Mouse (Mus musculus) T-helper 17 cell (primary cell): Measurements from ENCODE around the gene Adamts14.

ENCODE experiments used
- in situ Hi-C, 2 experiments: fragments of 300-600 bp; cut with MboI, MseI; formaldehyde crosslinking; loops; 1 replicate in 1 of 2; 2 replicates in 1 of 2; pipeline ENCODE4 v1.15.1; 2025; ENCODE audit warnings: high pct_unique_total_duplicates in 2 of 2

Adamts14 gene

GRCm38 (mm10) chr10:61273081-61273843 lies at the start of gene Adamts14:
Adamts14 (minus strand) TSS chr10:61273438.
- in situ Hi-C loops: no loop called here

DNA sequence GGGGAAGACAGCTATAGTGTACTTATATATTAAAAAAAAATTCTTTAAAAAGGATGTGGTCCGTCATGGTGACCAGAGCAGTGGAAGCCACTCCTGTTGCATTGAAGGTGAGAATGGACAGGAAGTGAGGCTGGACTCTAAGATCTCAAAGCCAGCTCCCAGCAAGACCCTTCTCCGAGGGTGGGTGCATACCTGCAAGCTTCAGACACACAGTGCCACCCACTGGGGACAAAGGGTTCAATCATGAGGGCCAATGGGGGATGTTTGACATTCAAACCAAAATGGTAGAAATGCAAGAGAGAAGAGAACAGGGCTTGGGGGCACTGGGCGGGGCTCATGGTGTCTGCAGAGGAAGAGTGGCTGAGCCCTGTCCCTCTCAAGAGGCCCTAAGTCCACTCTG lies 45.3 kb upstream of the Adamts14 start:
- in situ Hi-C loops: no loop called here

DNA sequence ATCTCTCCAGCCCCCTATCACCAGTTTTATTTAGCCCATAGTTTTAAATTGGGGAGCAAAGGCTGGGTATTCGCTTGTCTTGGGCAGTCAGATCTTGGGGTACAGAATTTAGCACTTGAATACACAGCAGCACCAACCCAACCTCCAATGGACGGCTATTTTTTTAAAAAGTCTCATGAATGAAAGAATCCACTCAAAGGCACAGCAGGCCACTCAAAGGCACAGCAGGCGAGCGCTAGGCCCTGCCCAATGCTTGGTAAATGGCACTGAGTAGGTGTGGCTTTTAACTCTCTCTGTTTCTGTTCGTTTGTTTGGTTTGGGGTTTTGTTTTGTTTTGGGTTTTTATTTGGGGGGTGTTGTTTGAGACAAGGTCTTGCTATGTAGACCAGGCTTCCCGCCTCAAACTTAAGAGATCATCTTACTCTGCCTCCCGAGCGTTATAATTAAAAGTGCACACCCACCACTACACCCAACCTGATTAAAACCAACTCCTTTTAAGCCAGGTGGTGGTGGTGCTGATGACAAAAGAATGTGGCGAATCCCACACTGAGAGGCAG lies 42.2 kb upstream of the Adamts14 start:
- in situ Hi-C loops: no loop called here

DNA sequence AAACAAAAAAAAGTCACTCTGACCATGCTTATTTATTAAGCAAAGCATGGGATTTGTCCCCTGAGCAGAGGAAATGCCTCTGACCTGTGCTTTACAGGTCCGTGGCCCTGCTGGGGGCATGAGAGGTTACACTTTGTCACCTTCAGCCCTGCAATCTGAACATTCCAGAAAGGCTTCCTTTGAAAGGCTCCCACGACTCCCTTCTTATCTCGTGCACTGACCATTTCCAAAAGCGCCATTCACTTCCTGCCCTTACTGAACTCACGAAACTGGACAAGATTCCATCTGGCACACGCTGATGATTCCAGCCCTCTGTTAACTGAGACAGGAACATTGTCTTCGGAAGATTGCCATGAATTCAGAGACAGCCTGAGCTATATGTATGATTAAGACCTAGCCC lies 40.5 kb upstream of the Adamts14 start:
- in situ Hi-C loops: no loop called here

DNA sequence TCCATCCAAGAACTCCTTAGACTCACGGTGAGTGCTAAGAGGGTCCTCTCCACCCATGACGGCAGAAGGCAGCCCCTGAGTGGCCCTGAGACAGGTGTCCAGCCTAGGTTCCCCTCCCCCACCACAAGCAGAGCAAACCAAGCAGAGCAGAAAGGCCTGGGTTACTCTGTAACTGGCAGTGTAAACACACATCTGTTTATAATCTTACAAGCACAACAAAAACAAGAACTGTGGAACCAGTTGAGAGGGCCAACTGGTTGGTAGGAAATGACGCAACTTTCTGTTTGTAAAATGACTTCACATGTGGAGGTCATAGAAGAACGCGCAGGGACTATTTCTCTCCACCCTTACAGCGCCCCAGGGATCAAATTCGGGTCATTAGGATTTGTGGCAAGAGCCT lies 39.5 kb upstream of the Adamts14 start:
- in situ Hi-C loops: no loop called here

- in situ Hi-C loops: no loop called here
Observed at GRCm38 (mm10) chr10:61312159-61312558, 38.9 kb upstream of the Adamts14 start.

GRCm38 (mm10) chr10:61308706-61309320 lies 35.6 kb upstream of the Adamts14 start:
- in situ Hi-C loops: no loop called here

- in situ Hi-C loops: no loop called here
Observed at GRCm38 (mm10) chr10:61305928-61306590, 32.8 kb upstream of the Adamts14 start.

GRCm38 (mm10) chr10:61304046-61304445 lies 30.8 kb upstream of the Adamts14 start:
- in situ Hi-C loops: no loop called here

DNA sequence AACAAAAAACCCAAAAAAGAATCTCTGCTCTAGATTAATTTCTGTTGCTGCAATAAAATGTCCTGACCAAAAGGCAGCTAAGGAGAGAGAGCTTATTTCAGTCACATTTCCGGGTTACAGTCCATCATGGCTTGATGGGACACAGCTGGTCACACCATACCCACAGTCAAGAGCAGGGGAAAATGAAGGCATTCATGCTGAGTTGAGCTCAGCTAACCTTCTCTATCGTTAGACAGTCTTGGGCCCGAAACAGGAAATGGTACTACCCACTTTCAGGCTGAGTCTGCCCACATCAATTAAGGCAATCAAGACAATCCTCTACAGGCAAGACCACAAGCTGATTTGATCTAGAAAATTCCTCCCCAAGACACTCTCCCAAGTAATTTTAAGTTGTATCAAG lies 27.8 kb upstream of the Adamts14 start:
- in situ Hi-C loops: no loop called here

DNA sequence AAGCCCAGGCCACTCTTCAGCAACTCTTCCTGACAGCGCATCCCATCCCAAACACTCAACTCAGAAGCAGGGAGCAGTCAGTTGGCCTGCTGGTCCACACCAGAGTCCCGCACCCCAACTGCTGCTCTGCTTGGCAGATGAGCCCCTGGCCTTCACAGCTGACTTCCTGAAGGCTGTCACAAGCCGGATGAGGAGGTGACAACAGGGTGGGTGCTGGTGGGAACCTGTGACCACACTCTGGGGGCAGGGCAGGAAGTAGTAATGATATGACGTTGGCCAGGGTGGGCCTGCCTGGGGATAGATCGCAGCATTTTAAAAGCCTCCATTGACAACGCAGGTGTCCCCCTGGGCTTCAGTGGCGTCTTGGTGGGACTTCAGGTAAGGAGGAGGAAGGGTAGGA lies 24.2 kb upstream of the Adamts14 start, which contains the start of gene Prf1:
Gene Prf1, plus strand, starts transcription at position 357 of the 400 bp plus-strand sequence.
- in situ Hi-C loops: no loop called here

DNA sequence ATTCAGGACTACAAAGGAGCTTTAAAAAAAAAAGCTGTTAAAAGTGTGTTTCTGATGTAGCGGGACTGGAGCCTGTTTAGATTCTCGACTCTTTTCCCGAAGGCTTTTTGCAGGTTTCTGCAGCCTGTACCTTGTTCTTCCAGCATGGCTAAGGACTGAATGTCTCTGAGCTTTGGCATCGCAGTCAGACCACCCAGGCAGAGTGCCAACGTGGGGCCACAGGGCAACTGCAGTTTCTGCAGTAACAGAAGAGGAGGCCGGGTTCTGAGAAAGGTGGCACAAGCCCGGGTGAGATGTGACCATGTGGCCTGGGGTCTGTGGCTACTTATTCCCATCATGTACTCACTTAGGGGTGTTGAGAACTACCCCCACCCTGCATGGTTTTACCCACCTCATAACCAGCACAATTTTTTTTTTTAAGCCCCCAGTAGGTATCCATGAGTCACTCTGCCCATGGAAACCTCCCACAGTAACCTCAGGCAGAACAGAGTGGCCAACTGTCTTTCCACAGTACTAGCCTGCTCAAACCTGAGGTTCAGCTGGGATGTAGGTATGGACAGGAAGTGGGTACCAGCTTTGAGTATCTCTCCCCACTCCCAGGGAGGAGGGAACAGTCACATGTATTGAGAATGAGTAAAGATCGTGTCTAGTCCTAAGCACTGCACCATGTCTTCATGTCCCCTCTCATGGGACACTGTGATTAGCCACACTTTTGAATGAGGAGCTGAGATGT lies 23.6 kb upstream of the Adamts14 start:
- in situ Hi-C loops: no loop called here

- in situ Hi-C loops: no loop called here
Observed at GRCm38 (mm10) chr10:61294242-61294641, 21.0 kb upstream of the Adamts14 start.

DNA sequence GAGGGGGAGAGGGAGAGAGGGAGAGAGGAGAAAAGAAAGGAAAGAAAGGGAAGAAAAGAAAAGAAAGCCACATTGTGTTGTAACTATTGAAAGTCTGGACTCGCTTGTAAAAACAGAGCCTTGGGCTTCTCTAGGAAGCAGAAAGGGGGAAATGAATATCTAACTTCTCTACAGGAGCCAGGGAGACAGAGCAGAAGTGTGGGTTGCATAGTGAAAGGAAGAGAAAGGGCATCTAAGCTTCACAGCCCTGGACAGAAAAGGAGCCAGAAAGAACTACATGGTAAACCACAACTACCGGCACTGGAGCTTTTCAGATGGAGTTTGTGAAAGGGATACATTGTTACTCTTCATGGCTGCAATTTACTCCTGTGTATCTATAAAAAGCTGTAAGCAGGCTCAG lies 17.2 kb upstream of the Adamts14 start:
- in situ Hi-C loops: no loop called here

GRCm38 (mm10) chr10:61290016-61290415 lies 16.8 kb upstream of the Adamts14 start:
- in situ Hi-C loops: no loop called here

DNA sequence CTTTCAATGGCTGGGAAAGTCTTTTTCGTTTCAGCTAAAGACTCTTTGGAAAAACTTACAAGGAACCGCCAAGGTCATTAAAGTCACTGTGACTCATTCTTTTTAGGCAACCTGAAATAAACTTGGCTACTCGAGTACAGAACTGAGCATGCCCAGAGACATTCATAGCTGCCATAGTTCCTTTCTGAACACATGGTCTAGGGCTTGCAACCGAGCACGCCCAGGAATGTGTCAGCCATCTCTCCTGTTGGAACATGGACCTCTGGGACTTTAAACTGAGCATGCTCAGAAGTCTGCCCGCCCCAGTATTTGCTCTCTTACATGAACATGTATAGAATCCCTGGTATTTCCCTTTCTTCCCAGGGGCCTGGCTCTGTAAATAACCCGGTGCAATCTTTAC lies 13.0 kb upstream of the Adamts14 start:
- in situ Hi-C loops: no loop called here

DNA sequence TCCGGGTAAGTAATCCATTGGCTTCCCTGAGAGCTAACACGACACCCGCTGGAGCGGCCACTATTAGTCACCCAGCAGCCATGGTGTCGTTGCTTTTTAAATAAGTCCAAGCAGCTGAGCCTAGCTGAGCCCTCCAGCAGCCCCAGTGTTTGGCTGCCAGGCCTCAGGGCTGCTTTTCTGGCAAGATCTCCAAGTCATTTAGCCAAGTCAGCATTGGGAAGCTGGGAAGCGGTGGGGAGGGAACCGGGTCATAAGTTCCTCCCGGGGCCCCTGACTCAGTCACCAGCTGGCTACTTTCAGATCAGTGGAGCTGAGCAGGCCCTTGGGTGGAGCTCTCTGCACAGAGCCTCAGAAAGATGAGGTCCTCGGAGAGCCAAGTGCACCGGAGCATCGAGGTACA lies 12.0 kb upstream of the Adamts14 start:
- in situ Hi-C loops: no loop called here

DNA sequence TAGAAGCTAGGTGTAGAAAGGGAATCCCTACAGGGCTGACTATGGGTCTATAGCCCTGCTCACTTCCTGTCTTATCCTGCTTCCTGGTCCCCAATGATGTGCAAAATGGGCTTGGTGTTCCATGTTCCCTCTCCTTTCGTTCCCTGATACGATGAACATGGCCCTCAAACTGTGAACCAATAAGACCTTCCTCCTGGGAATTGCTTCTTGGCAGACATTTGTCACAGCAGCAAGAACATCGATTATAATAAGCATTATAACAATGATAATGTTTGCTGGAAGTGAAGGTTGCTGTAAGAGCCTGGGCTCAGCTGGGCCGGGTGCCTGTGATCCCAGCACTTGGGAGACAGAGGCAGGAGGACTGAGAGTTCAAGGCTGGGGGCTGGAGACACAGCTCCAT lies 11.1 kb upstream of the Adamts14 start:
- in situ Hi-C loops: no loop called here

- in situ Hi-C loops: no loop called here
Observed at GRCm38 (mm10) chr10:61281115-61281514, 7.9 kb upstream of the Adamts14 start.

DNA sequence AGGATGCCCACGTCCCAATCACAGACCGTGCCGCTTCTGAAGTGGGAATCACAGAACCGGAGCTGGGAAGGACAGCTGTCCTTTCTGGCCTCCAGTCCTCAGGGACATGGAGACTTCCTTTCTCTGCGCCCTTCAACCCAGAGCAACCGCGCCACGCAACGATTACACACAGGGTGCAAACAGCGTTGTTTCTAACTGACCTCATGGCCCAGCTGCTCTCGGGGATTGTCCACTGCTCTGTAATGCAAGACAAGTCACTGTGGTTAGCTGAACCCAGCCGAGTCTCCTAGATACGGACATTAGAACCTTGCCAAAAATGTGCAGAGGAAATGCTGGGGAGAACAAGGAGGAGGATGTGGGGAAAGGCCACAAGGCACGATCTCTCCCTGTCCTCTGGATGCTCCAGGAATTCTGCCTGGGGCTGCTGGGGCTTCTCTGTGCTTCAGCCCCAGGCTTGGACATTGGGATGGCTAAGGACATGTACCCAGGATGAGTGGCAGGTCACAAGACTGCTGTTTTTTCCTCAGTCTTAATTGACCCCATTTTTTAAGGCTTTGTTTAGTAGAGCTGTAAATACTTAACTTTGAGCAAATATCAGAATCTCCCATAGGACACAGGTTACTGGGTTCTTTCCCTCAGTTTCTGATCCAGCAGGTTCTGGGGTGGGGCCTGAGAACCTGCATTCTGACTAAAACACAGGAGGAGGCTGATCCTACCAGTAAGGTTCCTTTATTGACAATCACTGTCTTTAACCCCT lies 4.9 kb upstream of the Adamts14 start:
- in situ Hi-C loops: no loop called here

GRCm38 (mm10) chr10:61277051-61277450 lies 3.8 kb upstream of the Adamts14 start:
- in situ Hi-C loops: no loop called here
